8 mouse cellular contexts compared by ENCODE assay signal in the genomic region with DNA sequence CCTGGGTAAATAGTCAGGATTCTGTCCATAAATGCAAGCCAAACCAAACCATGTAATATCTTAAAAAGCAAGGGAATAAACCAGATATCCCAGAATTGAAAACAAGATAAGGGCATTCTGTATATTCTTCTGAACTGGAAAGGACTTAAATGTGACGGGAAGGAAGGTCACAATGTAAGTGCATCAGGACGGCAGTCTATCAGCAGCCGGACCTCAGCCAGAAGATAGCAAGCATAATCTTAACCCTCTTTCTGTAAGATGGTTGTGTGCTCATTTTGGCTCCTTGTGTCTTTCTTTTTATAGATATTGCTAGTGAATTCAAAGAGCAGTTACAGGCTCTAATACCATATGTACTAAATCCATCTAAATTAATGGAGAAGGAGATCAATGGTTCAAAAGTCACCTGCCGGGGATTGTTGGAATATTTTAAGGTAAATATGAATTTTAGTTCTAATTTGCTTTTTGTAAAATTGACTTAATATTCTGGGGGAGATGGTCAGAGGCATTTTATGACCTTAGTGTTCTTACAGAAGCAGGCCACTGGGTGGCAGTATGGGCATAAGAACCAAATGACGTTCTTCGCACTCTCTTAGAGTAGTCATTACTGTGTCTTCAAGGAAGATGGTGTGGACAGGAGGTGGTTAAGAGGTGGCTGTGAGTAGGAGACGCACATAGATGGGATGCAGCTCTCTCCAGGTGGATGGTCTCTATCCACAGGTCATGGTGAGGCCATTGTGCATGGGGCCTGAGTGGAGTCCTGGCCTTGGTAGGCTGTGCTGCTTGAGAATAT. TPM values are rescaled to one million over a fixed set of nuclear protein-coding genes. Genes with fewer than 3 reads are reported as not detected.
DNase-seq lines count a peak whose midpoint lies in the region; ATAC-seq and TF ChIP-seq lines count a peak whose summit lies in the region.

No protein-coding gene starts in this region.

- TF ChIP-seq CTCF in midbrain, postnatal 0 days (IDR thresholded peaks at IDR 0.05) = peak; percentile 88

- no peak overlapping the region for H3K4me2 ChIP-seq in limb, embryonic 12.5 days
- no peak overlapping the region for H3K4me2 ChIP-seq in midbrain, postnatal 0 days (ENCODE audit: low read depth, low read length, poor library complexity, severe bottlenecking)

- peaks cover 64% of the 10 kb centered on the region for H3K36me3 ChIP-seq in limb, embryonic 12.5 days
- peaks cover 20% of the 10 kb centered on the region for H3K36me3 ChIP-seq in midbrain, postnatal 0 days (ENCODE audit: insufficient read depth, low read length)

- 62% methylated on average over 7 of the region's 7 CpGs for WGBS in limb, embryonic 12.5 days
- 51% methylated on average over 7 of the region's 7 CpGs for WGBS in midbrain, postnatal 0 days

- no peak overlapping the region for H3K4me3 ChIP-seq in limb, embryonic 12.5 days (replicated peaks)
- H3K4me3 ChIP-seq in midbrain, postnatal 0 days (ENCODE audit: low read depth, low read length) = no peak overlapping the region

- H3K9ac ChIP-seq in limb, embryonic 12.5 days (replicated peaks) = no peak overlapping the region
- no peak overlapping the region for H3K9ac ChIP-seq in midbrain, postnatal 0 days (replicated peaks; ENCODE audit: low read length, poor library complexity, severe bottlenecking)

- ATAC-seq in limb, embryonic 12.5 days (ENCODE audit: insufficient number of reproducible peaks, insufficient read depth, low FRiP score, low TSS enrichment, low read depth) = peak; percentile 42; the same call in 1 of the 2 replicates
- ATAC-seq in midbrain, postnatal 0 days (ENCODE audit: low FRiP score) = peak; percentile 58; the same call in 1 of the 2 replicates

- H3K27me3 ChIP-seq in limb, embryonic 12.5 days = no peaks in the 10 kb centered on the region
- no peaks in the 10 kb centered on the region for H3K27me3 ChIP-seq in midbrain, postnatal 0 days (ENCODE audit: insufficient read depth, low read length)

- H3K27ac ChIP-seq in limb, embryonic 12.5 days = no peak overlapping the region
- H3K27ac ChIP-seq in midbrain, postnatal 0 days (ENCODE audit: low read depth, low read length) = no peak overlapping the region

- no peaks in the 10 kb centered on the region for H3K9me3 ChIP-seq in limb, embryonic 12.5 days
- H3K9me3 ChIP-seq in midbrain, postnatal 0 days (ENCODE audit: low read length) = no peaks in the 10 kb centered on the region

- DNase-seq in testis, postnatal 10 days (ENCODE audit: low spot score) = peak; percentile 85
- no peak for DNase-seq in testis, postnatal 14 days (ENCODE audit: low spot score)
- peak; percentile 51 to 75 for DNase-seq in cerebellum, postnatal 25 days
- peak; percentile 67 for DNase-seq in gastrocnemius, adult 18-20 months (ENCODE audit: low spot score)
- peak; percentile 62 for DNase-seq in kidney, adult 9 months
- peak; percentile 86 for DNase-seq in midbrain, postnatal 0 days (ENCODE audit: low spot score)
- DNase-seq in spleen, postnatal 36 days (ENCODE audit: low spot score in 2 of 2) = peak; percentile 21 to 45

- no peaks in the 10 kb centered on the region for H3K4me1 ChIP-seq in limb, embryonic 12.5 days (replicated peaks)
- H3K4me1 ChIP-seq in midbrain, postnatal 0 days (ENCODE audit: insufficient read depth, low read length) = no peaks in the 10 kb centered on the region

RNA-seq across cellular contexts. Expression of a gene that starts 28.4 kb away (rescaled TPM):
- total RNA-seq in gastrocnemius, adult 18-20 months (2021) = 100 to 1,000 TPM; 102 to 122 TPM
- 6.7 and 7.4 TPM in 2 replicates for polyA plus RNA-seq in limb, embryonic 12.5 days (2016; fragmentation: Nextera tagmentation; extraction: Ambion mirVana)
- total RNA-seq in midbrain, postnatal 0 days (2014; rRNA removed) = 4.0 and 4.8 TPM in 2 replicates
- 5.5 and 6.6 TPM in 2 replicates for polyA plus RNA-seq in midbrain, postnatal 0 days (2015; fragmentation: Nextera tagmentation; extraction: Ambion mirVana)

RNA-seq across cellular contexts. Expression of a gene that starts 35.0 kb away (rescaled TPM):
- 1 to 10 TPM; 6.1 to 7.2 TPM for total RNA-seq in gastrocnemius, adult 18-20 months (2021)
- polyA plus RNA-seq in limb, embryonic 12.5 days (2016; fragmentation: Nextera tagmentation; extraction: Ambion mirVana) = 10.8 and 11.9 TPM in 2 replicates
- total RNA-seq in midbrain, postnatal 0 days (2014; rRNA removed) = 10.2 and 18.5 TPM in 2 replicates
- polyA plus RNA-seq in midbrain, postnatal 0 days (2015; fragmentation: Nextera tagmentation; extraction: Ambion mirVana) = 5.3 and 5.5 TPM in 2 replicates

RNA-seq across cellular contexts. Expression of a gene that starts 45.8 kb away (rescaled TPM):
- 10 to 100 TPM; 27.4 to 33.9 TPM for total RNA-seq in gastrocnemius, adult 18-20 months (2021)
- 99.6 and 105 TPM in 2 replicates for polyA plus RNA-seq in limb, embryonic 12.5 days (2016; fragmentation: Nextera tagmentation; extraction: Ambion mirVana)
- 420 and 473 TPM in 2 replicates for total RNA-seq in midbrain, postnatal 0 days (2014; rRNA removed)
- polyA plus RNA-seq in midbrain, postnatal 0 days (2015; fragmentation: Nextera tagmentation; extraction: Ambion mirVana) = 741 and 750 TPM in 2 replicates

Comparison
In these comparisons a context has a peak if more than half of its experiments do, and no peak if none do; other contexts are left out.
1. RNA of a gene that starts 28.4 kb away (total RNA-seq): 102 to 122 TPM in gastrocnemius, adult 18-20 months; 4.0 to 4.8 TPM in midbrain, postnatal 0 days; every median in the first group is over 10 times any median in the second.
2. RNA of a gene that starts 45.8 kb away (total RNA-seq): 420 to 473 TPM in midbrain, postnatal 0 days; 27.4 to 33.9 TPM in gastrocnemius, adult 18-20 months; every median in the first group is over 10 times any median in the second.